Mouse (Mus musculus): ENCODE results near the gene Igsf21. TPM values are rescaled to one million over a fixed set of nuclear protein-coding genes. Genes with fewer than 3 reads are reported as not detected.

Igsf21 gene
- polyA plus RNA-seq, 1 experiment = not detected

DNA sequence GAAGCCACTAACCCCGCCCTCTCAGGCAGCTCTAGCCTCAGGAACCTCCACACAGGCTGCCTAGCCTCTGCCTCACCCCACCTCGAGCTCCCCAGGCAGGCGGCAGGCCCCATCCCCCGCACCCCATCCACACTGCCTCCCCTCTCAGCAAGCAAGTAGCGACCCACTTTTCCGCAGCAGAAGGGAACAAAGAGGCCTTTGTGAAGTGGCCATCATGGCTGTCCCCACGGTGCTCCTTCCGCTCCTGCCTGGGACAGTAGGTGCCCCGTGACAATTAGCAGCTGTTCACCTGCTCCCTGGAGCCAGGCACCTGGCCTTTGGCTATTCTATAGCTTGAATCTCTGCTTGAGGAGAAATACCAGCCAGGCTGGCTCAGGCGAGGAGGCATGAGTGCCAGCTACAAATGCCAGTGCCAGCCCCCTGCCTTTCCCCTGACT, 9.3 kb downstream of the Igsf21 start:
- Histone ChIP-seq H3K4me3 (no peak overlapping the region), H3K4me2 (ENCODE audit: low read depth) (no peak overlapping the region), H3ac (ENCODE audit: control insufficient read depth, insufficient read length) (no peak overlapping the region), H3K36me3 (ENCODE audit: control insufficient read depth, insufficient read depth) (no peaks in the 10 kb centered on the region), H3K79me2 (ENCODE audit: control insufficient read depth, insufficient read depth) (no peaks in the 10 kb centered on the region), H3K27me3 (ENCODE audit: control insufficient read depth, insufficient read depth, insufficient read length) (no peaks in the 10 kb centered on the region)
- TF ChIP-seq REST (IDR thresholded peaks at IDR 0.05; ENCODE audit: insufficient read depth, insufficient read length) (no peak), MYOG (IDR thresholded peaks at IDR 0.05; ENCODE audit: control insufficient read depth in 1 of 3, insufficient read depth in 1 of 3, insufficient read length in 2 of 3, low read depth in 2 of 3) (no peak), MAX (IDR thresholded peaks at IDR 0.05; ENCODE audit: low read depth) (no peak), SRF (IDR thresholded peaks at IDR 0.05; ENCODE audit: control insufficient read depth, insufficient read length, low read depth) (no peak), TCF12 (IDR thresholded peaks at IDR 0.05; ENCODE audit: insufficient read depth, poor library complexity, severe bottlenecking) (no peak), USF1 (IDR thresholded peaks at IDR 0.05; ENCODE audit: low read depth) (no peak), E2F4 (IDR thresholded peaks at IDR 0.05; ENCODE audit: insufficient read depth) (no peak), MYOD1 (IDR thresholded peaks at IDR 0.05; ENCODE audit: control insufficient read depth in 1 of 3, insufficient read length in 2 of 3, low read depth in 2 of 3) (no peak), CEBPB (IDR thresholded peaks at IDR 0.05; ENCODE audit: insufficient read depth, poor library complexity, severe bottlenecking) (no peak), TCF3 (IDR thresholded peaks at IDR 0.05; ENCODE audit: insufficient read length, low read depth) (no peak), POLR2AphosphoS2 (IDR thresholded peaks at IDR 0.05; ENCODE audit: insufficient read length, low read depth) (no peak), POLR2A (IDR thresholded peaks at IDR 0.05; ENCODE audit: insufficient read length, low read depth) (no peak)

DNA sequence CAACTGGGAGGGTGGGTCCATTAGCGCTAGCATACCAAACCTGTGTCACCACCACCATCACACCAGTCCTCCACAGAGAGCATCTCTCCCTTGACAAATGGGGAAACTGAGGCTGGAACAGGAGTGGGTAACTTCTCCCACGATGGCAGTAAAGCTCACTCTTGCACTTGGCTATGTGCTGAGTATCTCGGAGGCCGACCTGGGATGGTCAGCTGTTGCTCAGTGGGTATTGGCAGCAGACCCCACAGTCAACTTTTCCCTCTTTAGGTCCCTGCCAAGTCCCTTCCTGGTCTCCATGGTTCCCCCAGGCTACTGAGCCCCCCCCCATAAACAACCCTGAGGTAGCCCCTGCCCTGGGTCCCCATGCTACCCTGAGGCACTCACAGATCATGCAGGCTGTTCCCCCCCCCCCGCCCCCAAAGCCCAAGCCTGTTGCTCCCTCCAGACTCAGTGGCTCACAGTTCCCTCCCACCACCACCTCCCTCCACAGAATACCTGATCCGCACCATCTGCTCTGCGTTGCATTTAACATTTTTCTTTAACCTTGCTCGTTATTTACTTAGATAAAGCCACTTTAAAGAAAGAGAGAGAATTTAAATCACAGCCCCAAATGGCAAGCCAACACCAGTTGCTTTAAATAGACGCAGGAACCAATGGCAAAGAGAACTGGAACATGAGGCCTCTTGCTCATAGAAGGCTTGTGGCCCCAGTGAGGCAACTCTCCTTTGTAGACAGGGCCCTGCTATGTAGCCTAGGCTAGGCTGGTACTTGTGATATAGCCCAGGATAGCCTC, 11.0 kb downstream of the Igsf21 start:
- TF ChIP-seq MYOD1 (IDR thresholded peaks at IDR 0.05; ENCODE audit: control insufficient read depth in 1 of 3, insufficient read length in 2 of 3, low read depth in 2 of 3) (no peak), TCF12 (IDR thresholded peaks at IDR 0.05; ENCODE audit: insufficient read depth, poor library complexity, severe bottlenecking) (no peak), E2F4 (IDR thresholded peaks at IDR 0.05; ENCODE audit: insufficient read depth) (no peak), SRF (IDR thresholded peaks at IDR 0.05; ENCODE audit: control insufficient read depth, insufficient read length, low read depth) (no peak), POLR2AphosphoS2 (IDR thresholded peaks at IDR 0.05; ENCODE audit: insufficient read length, low read depth) (no peak), MAX (IDR thresholded peaks at IDR 0.05; ENCODE audit: low read depth) (no peak), MYOG (IDR thresholded peaks at IDR 0.05; ENCODE audit: control insufficient read depth in 1 of 3, insufficient read depth in 1 of 3, insufficient read length in 2 of 3, low read depth in 2 of 3) (no peak), POLR2A (IDR thresholded peaks at IDR 0.05; ENCODE audit: insufficient read length, low read depth) (no peak), TCF3 (IDR thresholded peaks at IDR 0.05; ENCODE audit: insufficient read length, low read depth) (no peak), USF1 (IDR thresholded peaks at IDR 0.05; ENCODE audit: low read depth) (no peak), REST (IDR thresholded peaks at IDR 0.05; ENCODE audit: insufficient read depth, insufficient read length) (no peak), CEBPB (IDR thresholded peaks at IDR 0.05; ENCODE audit: insufficient read depth, poor library complexity, severe bottlenecking) (no peak)
- Histone ChIP-seq H3K4me3 (no peak overlapping the region), H3K36me3 (ENCODE audit: control insufficient read depth, insufficient read depth) (no peaks in the 10 kb centered on the region), H3K4me2 (ENCODE audit: low read depth) (no peak overlapping the region), H3ac (ENCODE audit: control insufficient read depth, insufficient read length) (no peak overlapping the region), H3K79me2 (ENCODE audit: control insufficient read depth, insufficient read depth) (no peaks in the 10 kb centered on the region), H3K27me3 (ENCODE audit: control insufficient read depth, insufficient read depth, insufficient read length) (no peaks in the 10 kb centered on the region)

DNA sequence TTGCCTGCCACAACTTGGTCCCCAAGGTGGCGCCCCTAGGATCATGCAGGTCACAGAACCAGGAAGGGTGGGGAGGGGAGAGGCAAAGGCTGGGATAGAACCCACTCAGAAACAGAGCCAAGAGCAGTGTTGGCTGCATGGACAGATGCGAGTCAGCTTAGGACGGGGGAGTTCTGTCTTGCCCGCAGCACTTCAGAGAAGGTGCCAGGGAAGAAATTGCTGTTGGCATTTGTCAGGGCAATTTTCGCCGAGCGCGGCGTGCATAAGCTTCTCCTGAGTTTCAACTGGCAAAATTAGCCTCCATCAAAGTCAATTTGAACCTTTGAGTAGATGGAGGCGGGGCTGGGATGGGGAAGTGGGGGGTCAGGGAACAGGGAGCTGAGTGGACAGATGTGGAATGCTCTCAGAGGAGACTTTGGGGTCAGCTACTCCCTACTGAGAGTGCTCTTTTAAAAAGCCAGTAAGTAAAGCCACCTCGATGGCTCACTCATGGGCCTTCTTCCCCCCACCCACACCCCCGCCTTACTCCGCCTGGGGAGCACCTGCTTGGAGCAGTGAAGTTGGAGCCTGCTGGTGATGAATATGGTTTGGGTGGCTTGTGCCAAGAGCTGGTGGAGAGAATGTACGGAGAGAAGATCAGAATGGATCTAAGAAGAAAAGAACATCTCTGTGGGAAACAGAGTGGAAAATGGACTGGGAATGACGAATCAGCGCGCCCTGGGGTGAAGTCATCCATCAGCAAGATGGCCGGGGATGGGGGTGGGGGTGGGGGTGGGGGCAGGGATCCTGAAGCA, 12.0 kb downstream of the Igsf21 start:
- Histone ChIP-seq H3K27me3 (ENCODE audit: control insufficient read depth, insufficient read depth, insufficient read length) (no peaks in the 10 kb centered on the region), H3ac (ENCODE audit: control insufficient read depth, insufficient read length) (no peak overlapping the region), H3K4me2 (ENCODE audit: low read depth) (no peak overlapping the region), H3K4me3 (no peak overlapping the region), H3K36me3 (ENCODE audit: control insufficient read depth, insufficient read depth) (no peaks in the 10 kb centered on the region), H3K79me2 (ENCODE audit: control insufficient read depth, insufficient read depth) (no peaks in the 10 kb centered on the region)
- TF ChIP-seq POLR2A (IDR thresholded peaks at IDR 0.05; ENCODE audit: insufficient read length, low read depth) (no peak), MYOD1 (IDR thresholded peaks at IDR 0.05; ENCODE audit: control insufficient read depth in 1 of 3, insufficient read length in 2 of 3, low read depth in 2 of 3) (no peak), USF1 (IDR thresholded peaks at IDR 0.05; ENCODE audit: low read depth) (no peak), CEBPB (IDR thresholded peaks at IDR 0.05; ENCODE audit: insufficient read depth, poor library complexity, severe bottlenecking) (no peak), POLR2AphosphoS2 (IDR thresholded peaks at IDR 0.05; ENCODE audit: insufficient read length, low read depth) (no peak), MAX (IDR thresholded peaks at IDR 0.05; ENCODE audit: low read depth) (no peak), MYOG (IDR thresholded peaks at IDR 0.05; ENCODE audit: control insufficient read depth in 1 of 3, insufficient read depth in 1 of 3, insufficient read length in 2 of 3, low read depth in 2 of 3) (no peak), TCF12 (IDR thresholded peaks at IDR 0.05; ENCODE audit: insufficient read depth, poor library complexity, severe bottlenecking) (no peak)

DNA sequence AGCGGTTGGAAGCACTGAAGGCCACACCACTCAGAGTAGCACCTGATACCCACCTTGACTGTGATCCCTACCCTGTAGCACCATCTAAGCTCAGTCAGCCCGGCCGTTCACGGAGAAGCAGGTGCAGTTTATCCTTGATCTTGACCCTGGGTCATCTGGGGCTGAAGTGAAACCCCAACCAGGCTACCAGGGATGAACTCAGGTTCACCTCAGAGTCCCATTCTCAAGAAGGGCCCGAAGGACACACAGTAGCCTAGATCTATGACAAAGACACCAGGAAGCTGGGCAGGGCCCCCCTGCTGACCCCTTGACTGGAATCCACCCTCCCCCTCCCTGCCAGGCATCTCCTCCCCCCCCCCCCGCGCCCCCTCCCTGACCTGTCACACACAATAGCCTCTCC, 18.7 kb downstream of the Igsf21 start:
- peaks cover 5% of the 10 kb centered on the region for H3K27me3 ChIP-seq (ENCODE audit: control insufficient read depth, insufficient read depth, insufficient read length)
- H3K79me2 ChIP-seq (ENCODE audit: control insufficient read depth, insufficient read depth) = no peaks in the 10 kb centered on the region
- no peaks in the 10 kb centered on the region for H3K36me3 ChIP-seq (ENCODE audit: control insufficient read depth, insufficient read depth)
- TF ChIP-seq POLR2A (IDR thresholded peaks at IDR 0.05; ENCODE audit: insufficient read length, low read depth) = no peak
- no peak for TF ChIP-seq TCF3 (IDR thresholded peaks at IDR 0.05; ENCODE audit: insufficient read length, low read depth)
- TF ChIP-seq TCF12 (IDR thresholded peaks at IDR 0.05; ENCODE audit: insufficient read depth, poor library complexity, severe bottlenecking) = no peak
- TF ChIP-seq CEBPB (IDR thresholded peaks at IDR 0.05; ENCODE audit: insufficient read depth, poor library complexity, severe bottlenecking) = no peak
- TF ChIP-seq MYOD1 (IDR thresholded peaks at IDR 0.05; ENCODE audit: control insufficient read depth in 1 of 3, insufficient read length in 2 of 3, low read depth in 2 of 3) = no peak
- TF ChIP-seq REST (IDR thresholded peaks at IDR 0.05; ENCODE audit: insufficient read depth, insufficient read length) = no peak
- no peak for TF ChIP-seq MAX (IDR thresholded peaks at IDR 0.05; ENCODE audit: low read depth)
- TF ChIP-seq POLR2AphosphoS2 (IDR thresholded peaks at IDR 0.05; ENCODE audit: insufficient read length, low read depth) = no peak
- TF ChIP-seq USF1 (IDR thresholded peaks at IDR 0.05; ENCODE audit: low read depth) = no peak
- TF ChIP-seq SRF (IDR thresholded peaks at IDR 0.05; ENCODE audit: control insufficient read depth, insufficient read length, low read depth) = no peak
- no peak for TF ChIP-seq E2F4 (IDR thresholded peaks at IDR 0.05; ENCODE audit: insufficient read depth)
- TF ChIP-seq MYOG (IDR thresholded peaks at IDR 0.05; ENCODE audit: control insufficient read depth in 1 of 3, insufficient read depth in 1 of 3, insufficient read length in 2 of 3, low read depth in 2 of 3) = no peak
- no peak overlapping the region for H3K4me3 ChIP-seq
- no peak overlapping the region for H3K4me2 ChIP-seq (ENCODE audit: low read depth)
- no peak overlapping the region for H3ac ChIP-seq (ENCODE audit: control insufficient read depth, insufficient read length)

Measured in myocyte (in vitro differentiated cells).